Mouse (Mus musculus) lung, adult 2 months (tissue): ENCODE measurements at regions not wholly inside any gene's neighbourhood (a gene's known extent, or its start where the extent isn't known, plus 50 kb on each side); places are given as distances from the start of the nearest gene placed in this dataset.

Experiments
- CTCF ChIP-seq: fragments of 200-500 bp; IDR thresholded peaks from 2 replicates; pipeline ENCODE4 v1.5.1; 2011; ENCODE audit warnings: mild to moderate bottlenecking, low read length, control low read depth; ENCODE audit not compliant: insufficient read depth
- POLR2A ChIP-seq: fragments of 200-500 bp; IDR thresholded peaks from 2 replicates; pipeline ENCODE4 v1.6.1; 2011; ENCODE audit warnings: low read depth, mild to moderate bottlenecking, control low read depth, low read length, borderline replicate concordance; ENCODE audit errors: extremely low read depth

DNA sequence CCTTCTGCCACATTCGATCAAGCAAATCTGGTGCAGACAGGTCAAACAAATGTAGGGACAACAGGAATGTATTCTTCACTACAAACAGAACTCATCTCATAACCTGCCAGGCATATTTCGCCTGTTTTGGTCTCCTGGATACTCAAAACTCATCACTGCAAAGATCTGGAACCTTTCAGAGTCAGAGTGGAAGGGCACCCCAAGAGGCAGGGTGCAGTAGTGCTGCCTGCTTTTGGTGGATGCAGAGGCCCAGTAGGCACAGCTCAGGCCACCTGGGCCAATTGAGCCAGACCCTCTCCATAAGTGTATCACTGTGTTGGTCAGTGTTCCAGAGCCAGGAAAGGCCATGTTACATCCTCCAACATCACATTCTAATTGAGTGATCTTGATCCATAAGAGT is 541.4 kb upstream of the Lrrc6 start:
- peak; percentile 37 for TF ChIP-seq CTCF
- no peak for TF ChIP-seq POLR2A
